Mouse (Mus musculus) neural tube, embryonic 15.5 days (tissue): ENCODE measurements at regions not wholly inside any gene's neighbourhood (a gene's known extent, or its start where the extent isn't known, plus 50 kb on each side); places are given as distances from the start of the nearest gene placed in this dataset.
A peak's percentile ranks its signal among the peaks of the same experiment; 100 is the strongest.
"Not testable (repeated sequence)": the region's sequence is repeated elsewhere in the genome, so short reads cannot be mapped to it uniquely, and the experiment has no call there.

ENCODE experiments used
- ATAC-seq: fragments of 200-750 bp; cut with Nextera tagmentation; 2 replicates; pipeline ENCODE4 v1.8.0; 2017; ENCODE audit warnings: mild to moderate bottlenecking, moderate TSS enrichment, moderate library complexity; ENCODE audit not compliant: low FRiP score
- H3K27ac ChIP-seq: fragments of 300-500 bp; sonication (generic); replicated peaks from 2 replicates; pipeline ENCODE4 v1.5.1; 2015; ENCODE audit warnings: mild to moderate bottlenecking, inconsistent platforms
- H3K27me3 ChIP-seq: fragments of 300-500 bp; sonication (generic); replicated peaks from 2 replicates; pipeline ENCODE4 v1.6.1; 2015; ENCODE audit warnings: inconsistent platforms
- H3K36me3 ChIP-seq: fragments of 300-500 bp; sonication (generic); 2 replicates; pipeline ENCODE4 v1.6.1; 2015; ENCODE audit warnings: inconsistent platforms
- H3K4me1 ChIP-seq: fragments of 300-500 bp; sonication (generic); 2 replicates; pipeline ENCODE4 v1.6.1; 2015; ENCODE audit warnings: inconsistent platforms
- H3K4me2 ChIP-seq: fragments of 300-500 bp; sonication (generic); 2 replicates; pipeline ENCODE4 v1.6.1; 2015; ENCODE audit warnings: inconsistent platforms, mild to moderate bottlenecking, moderate library complexity
- H3K4me3 ChIP-seq: fragments of 300-500 bp; sonication (generic); replicated peaks from 2 replicates; pipeline ENCODE4 v1.5.1; 2015; ENCODE audit warnings: mild to moderate bottlenecking, inconsistent platforms
- H3K9ac ChIP-seq: fragments of 300-500 bp; sonication (generic); replicated peaks from 2 replicates; pipeline ENCODE4 v1.6.1; 2015; ENCODE audit warnings: mild to moderate bottlenecking, inconsistent platforms
- H3K9me3 ChIP-seq: fragments of 300-500 bp; sonication (generic); replicated peaks from 2 replicates; pipeline ENCODE4 v1.6.1; 2016; ENCODE audit warnings: inconsistent platforms
- WGBS: fragments of 180-500 bp; shearing (Covaris S2); methylation state at CpG from one replicate; pipeline ENCODE4 v1.1.7; 2015; ENCODE audit warnings: mixed read lengths; 5-methylcytosine and 5-hydroxymethylcytosine counted together

DNA sequence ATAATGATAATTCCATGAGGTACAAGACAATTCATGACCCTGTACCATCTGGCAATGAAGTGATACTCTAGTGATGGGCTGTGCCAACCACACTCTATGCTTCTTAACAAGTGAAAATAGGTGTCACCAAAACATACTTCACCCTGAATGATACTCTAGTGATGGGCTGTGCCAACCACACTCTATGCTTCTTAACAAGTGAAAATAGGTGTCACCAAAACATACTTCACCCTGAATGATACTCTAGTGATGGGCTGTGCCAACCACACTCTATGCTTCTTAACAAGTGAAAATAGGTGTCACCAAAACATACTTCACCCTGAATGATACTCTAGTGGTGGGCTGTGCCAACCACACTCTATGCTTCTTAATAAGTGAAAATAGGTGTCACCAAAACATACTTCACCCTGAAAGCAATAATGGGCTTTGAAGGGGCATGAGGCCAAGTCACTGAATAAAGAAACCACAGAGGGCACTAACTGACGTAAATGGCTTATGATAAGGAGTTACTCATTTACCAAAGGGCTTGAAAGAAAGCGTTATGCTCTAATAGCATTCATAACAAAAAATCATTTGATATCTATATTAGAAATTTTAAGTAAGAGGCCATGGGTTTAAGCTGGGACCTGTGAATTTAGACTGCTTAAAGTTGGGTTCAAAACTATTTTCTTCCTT is 263.0 kb downstream of the Nfkbiz start:
- ATAC-seq, H3K9ac ChIP-seq, H3K27me3 ChIP-seq, H3K4me3 ChIP-seq, H3K4me1 ChIP-seq, H3K4me2 ChIP-seq, H3K27ac ChIP-seq, H3K36me3 ChIP-seq, H3K9me3 ChIP-seq: not testable (repeated sequence)
- WGBS, result 91% methylated on average over 2 of the region's 2 CpGs

DNA sequence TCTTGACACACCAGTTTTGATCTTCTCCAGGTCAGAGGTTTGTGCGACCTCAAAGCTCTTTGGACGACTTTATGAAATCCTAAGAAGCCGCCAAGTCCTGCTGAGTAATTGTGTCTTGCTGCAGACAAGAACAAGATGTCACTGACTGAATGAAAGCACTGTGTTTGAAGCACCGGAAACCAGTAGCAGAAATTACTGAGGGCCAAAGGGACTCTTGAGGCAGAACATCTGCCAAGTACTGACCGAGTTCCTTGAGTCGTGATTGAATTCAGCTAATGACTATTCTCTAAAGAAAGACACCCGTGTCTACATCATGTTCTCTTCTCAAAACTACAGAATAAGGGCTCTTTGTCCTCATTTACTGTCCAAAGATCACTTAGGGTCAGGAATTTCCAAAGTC is 267.6 kb downstream of the Nfkbiz start:
- no peaks in the 10 kb centered on the region for H3K9me3 ChIP-seq
- ATAC-seq, result no peak
- H3K4me3 ChIP-seq, result no peak overlapping the region
- H3K9ac ChIP-seq, result no peak overlapping the region
- no peaks in the 10 kb centered on the region for H3K27me3 ChIP-seq
- no peaks in the 10 kb centered on the region for H3K4me1 ChIP-seq
- H3K4me2 ChIP-seq, result no peak overlapping the region
- H3K27ac ChIP-seq, result no peak overlapping the region
- WGBS, result 62% methylated on average over 7 of the region's 7 CpGs
- no peaks in the 10 kb centered on the region for H3K36me3 ChIP-seq

DNA sequence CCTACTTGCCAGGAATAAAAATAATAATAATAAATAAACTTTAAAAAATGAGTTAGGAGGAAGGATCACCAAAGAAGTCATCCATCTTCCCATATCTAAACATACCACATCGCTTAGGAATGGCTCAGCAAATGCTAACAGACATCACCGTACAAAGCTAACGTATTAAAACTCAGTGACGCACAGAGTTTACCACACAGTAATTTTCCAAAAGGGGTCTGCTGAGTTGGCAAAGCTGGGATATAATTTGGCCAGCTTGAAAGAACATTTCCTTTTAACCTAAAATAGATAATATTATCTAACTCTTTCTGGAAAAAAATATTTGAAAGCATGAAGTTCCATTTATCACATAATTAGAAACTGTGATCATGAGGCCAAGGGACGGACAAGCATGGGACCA is 268.6 kb downstream of the Nfkbiz start:
- 87% methylated on average over 5 of the region's 5 CpGs for WGBS
- Histone ChIP-seq H3K36me3 (no peaks in the 10 kb centered on the region), H3K27me3 (no peaks in the 10 kb centered on the region), H3K4me3 (no peak overlapping the region), H3K9me3 (no peaks in the 10 kb centered on the region), H3K9ac (no peak overlapping the region), H3K4me2 (no peak overlapping the region), H3K4me1 (no peaks in the 10 kb centered on the region), H3K27ac (no peak overlapping the region)
- ATAC-seq, result no peak

- Histone ChIP-seq H3K4me3 (no peak overlapping the region), H3K9me3 (no peaks in the 10 kb centered on the region), H3K27me3 (no peaks in the 10 kb centered on the region), H3K4me1 (peaks cover 12% of the 10 kb centered on the region), H3K4me2 (peak overlapping the region; percentile 44), H3K36me3 (no peaks in the 10 kb centered on the region), H3K27ac (peak overlapping the region; percentile 34), H3K9ac (no peak overlapping the region)
- peak; percentile 88 for ATAC-seq
- WGBS, result 14% methylated on average over 10 of the region's 10 CpGs
Measured at GRCm38 (mm10) chr16:55555821-55556535, 258.2 kb upstream of the Zpld1 start.

- H3K27me3 ChIP-seq, result no peaks in the 10 kb centered on the region
- no peak for ATAC-seq
- 86% methylated on average over 6 of the region's 6 CpGs for WGBS
Measured at GRCm38 (mm10) chr16:55555224-55555623, 257.4 kb upstream of the Zpld1 start.

DNA sequence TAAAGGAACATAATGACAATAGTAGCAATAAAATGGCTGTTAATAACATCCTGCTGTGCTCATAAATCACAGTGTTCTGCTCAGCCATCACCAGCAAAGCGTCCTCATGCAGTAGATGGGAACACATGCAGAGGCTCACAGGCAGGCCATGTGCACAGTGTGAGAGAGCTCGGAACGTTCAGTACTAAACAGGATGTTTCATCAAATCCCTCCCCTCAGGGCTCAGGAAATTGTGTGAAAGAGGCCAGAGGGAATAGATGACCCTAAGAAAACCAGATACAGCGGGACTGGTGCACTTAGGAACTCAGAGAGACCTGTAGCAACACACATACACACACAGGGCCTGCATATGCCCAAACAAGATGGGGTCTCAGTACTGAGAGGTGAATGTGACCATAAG is 256.1 kb upstream of the Zpld1 start:
- no peak for ATAC-seq
- Histone ChIP-seq H3K9ac (no peak overlapping the region), H3K4me3 (no peak overlapping the region), H3K9me3 (no peaks in the 10 kb centered on the region), H3K36me3 (no peaks in the 10 kb centered on the region), H3K4me2 (no peak overlapping the region), H3K27me3 (no peaks in the 10 kb centered on the region), H3K4me1 (peaks cover 14% of the 10 kb centered on the region), H3K27ac (no peak overlapping the region)
- 31% methylated on average over 4 of the region's 4 CpGs for WGBS

More at GRCm38 (mm10) chr16:55555224-55555623, 257.4 kb upstream of the Zpld1 start:
- no peaks in the 10 kb centered on the region for H3K36me3 ChIP-seq
- H3K4me2 ChIP-seq, result no peak overlapping the region
- H3K9me3 ChIP-seq, result no peaks in the 10 kb centered on the region
- no peak overlapping the region for H3K9ac ChIP-seq
- H3K27ac ChIP-seq, result no peak overlapping the region
- H3K4me1 ChIP-seq, result peaks cover 14% of the 10 kb centered on the region
- no peak overlapping the region for H3K4me3 ChIP-seq

DNA sequence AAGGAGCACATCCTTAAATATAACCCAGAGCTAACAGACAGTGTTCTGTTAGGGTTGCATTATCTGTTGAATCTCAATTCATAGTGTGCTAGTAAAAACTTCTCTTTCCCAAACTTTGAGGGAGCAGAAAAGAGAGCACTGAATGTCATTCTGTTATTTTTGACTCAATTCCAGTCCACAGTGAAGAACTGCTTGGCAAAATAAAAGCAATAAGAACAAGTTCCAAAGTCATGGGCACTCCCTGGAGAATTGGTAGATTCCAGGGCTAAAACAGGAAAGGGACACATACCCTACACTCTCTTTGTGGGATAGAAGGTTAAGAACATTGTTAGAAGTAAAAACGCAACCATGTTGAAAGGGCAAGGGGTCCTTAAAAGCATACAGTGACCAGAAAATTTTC is 253.6 kb upstream of the Zpld1 start:
- no peak for ATAC-seq

GRCm38 (mm10) chr16:55550649-55551312 is 253.0 kb upstream of the Zpld1 start:
- H3K27ac ChIP-seq, result peak overlapping the region; percentile 10; the same call in 1 of the 2 replicates
- peak; percentile 65; the same call in 1 of the 2 replicates for ATAC-seq

More for the DNA sequence above, 253.6 kb upstream of the Zpld1 start:
- Histone ChIP-seq H3K36me3 (no peaks in the 10 kb centered on the region), H3K4me3 (no peak overlapping the region), H3K27ac (no peak overlapping the region), H3K4me2 (no peak overlapping the region), H3K27me3 (no peaks in the 10 kb centered on the region), H3K9me3 (no peaks in the 10 kb centered on the region), H3K9ac (no peak overlapping the region), H3K4me1 (peaks cover 14% of the 10 kb centered on the region)
- 93% methylated on average over 1 of the region's 1 CpGs for WGBS

DNA sequence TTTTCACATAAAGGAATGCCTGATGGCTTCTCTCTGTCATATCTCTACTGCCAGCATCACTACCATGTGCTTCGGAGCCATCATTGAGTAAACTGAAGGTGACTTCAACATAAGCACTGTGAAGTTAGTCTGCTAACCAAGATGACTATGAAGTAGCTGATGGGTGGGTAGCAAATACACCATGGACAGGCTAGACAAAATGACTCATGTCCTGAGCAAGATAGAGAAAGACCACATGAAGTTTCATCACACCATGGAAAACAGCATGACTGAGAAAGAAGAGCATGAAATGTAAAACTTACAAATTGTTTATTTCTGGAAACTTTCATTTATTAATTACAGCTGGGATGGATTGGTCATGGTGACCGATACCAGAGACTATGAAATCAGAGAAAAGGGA is 249.3 kb upstream of the Zpld1 start:
- ATAC-seq, result no peak
- no peaks in the 10 kb centered on the region for H3K27me3 ChIP-seq
- H3K27ac ChIP-seq, result no peak overlapping the region
- H3K9me3 ChIP-seq, result no peaks in the 10 kb centered on the region
- H3K4me3 ChIP-seq, result no peak overlapping the region
- no peaks in the 10 kb centered on the region for H3K36me3 ChIP-seq
- H3K4me1 ChIP-seq, result peaks cover 3% of the 10 kb centered on the region; the same call in 1 of the 2 replicates
- no peak overlapping the region for H3K9ac ChIP-seq
- no peak overlapping the region for H3K4me2 ChIP-seq
- 98% methylated on average over 2 of the region's 2 CpGs for WGBS

More at GRCm38 (mm10) chr16:55550649-55551312, 253.0 kb upstream of the Zpld1 start:
- H3K9ac ChIP-seq, result no peak overlapping the region
- no peak overlapping the region for H3K4me2 ChIP-seq
- H3K4me1 ChIP-seq, result peaks cover 9% of the 10 kb centered on the region
- no peaks in the 10 kb centered on the region for H3K27me3 ChIP-seq
- H3K36me3 ChIP-seq, result no peaks in the 10 kb centered on the region
- no peaks in the 10 kb centered on the region for H3K9me3 ChIP-seq
- 18% methylated on average over 4 of the region's 4 CpGs for WGBS
- no peak overlapping the region for H3K4me3 ChIP-seq

DNA sequence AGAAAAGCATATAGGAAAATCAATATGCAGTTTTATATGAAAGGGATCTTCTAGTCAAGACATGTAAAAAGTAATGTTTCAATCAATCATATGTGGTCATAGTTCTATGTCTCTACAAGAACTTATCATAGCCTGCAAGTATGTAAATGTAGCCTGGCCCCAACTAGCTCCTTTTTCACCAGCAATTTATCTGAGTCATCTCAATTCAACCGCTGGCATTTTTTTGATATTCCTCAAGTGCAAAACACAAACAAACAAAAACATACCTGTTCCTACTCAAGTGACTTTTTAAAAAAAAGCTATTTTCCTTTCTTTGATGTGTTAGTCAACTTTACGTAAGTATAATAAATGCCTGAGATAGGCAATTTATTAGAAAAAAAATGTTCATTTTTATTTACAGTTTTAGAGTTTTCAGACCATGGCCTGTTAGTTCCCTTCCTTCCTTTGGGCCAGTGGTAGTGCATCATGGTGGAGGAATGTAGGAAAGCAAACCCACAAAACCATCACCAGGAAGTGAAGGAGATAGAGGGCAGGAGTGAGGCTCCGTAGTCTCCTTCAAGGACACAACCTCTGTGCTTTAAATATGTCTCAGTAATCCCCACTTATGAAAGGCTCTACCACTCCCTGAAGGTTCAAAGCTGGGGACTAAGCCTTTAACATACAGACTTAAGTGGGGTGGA is 242.7 kb upstream of the Zpld1 start:
- Histone ChIP-seq H3K4me2 (no peak overlapping the region), H3K27ac (no peak overlapping the region), H3K9ac (no peak overlapping the region), H3K9me3 (no peaks in the 10 kb centered on the region), H3K4me1 (no peaks in the 10 kb centered on the region), H3K36me3 (no peaks in the 10 kb centered on the region), H3K27me3 (no peaks in the 10 kb centered on the region), H3K4me3 (no peak overlapping the region)
- 92% methylated on average over 3 of the region's 3 CpGs for WGBS
- ATAC-seq, result no peak

DNA sequence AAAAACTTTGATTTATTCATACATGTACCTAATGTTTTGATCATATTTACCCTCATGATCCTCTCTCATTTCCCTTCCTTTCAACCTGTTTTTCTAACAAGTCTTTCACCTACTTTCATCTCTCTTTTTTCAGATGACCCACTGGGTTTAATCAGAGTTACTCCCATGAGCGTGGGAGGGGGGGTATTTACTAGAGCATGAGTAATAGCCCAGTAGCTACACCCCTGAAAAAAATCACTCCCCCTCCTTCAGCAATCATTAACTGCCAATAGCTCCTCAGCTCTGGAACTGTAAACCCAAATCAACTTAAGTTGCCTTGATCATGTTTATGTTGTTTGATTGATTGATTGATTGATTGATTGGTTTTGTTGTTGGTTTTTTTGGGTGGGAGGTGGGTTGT is 241.4 kb upstream of the Zpld1 start:
- Histone ChIP-seq H3K27me3 (no peaks in the 10 kb centered on the region), H3K4me1 (no peaks in the 10 kb centered on the region), H3K27ac (no peak overlapping the region), H3K36me3 (no peaks in the 10 kb centered on the region), H3K9ac (no peak overlapping the region), H3K4me2 (no peak overlapping the region), H3K9me3 (no peaks in the 10 kb centered on the region), H3K4me3 (no peak overlapping the region)
- ATAC-seq, result no peak
- WGBS, result 71% methylated on average over 1 of the region's 1 CpGs
